Mouse (Mus musculus) embryonic facial prominence, embryonic 12.5 days (tissue): Measurements from ENCODE around the gene Efhb. TPM values are rescaled to one million over a fixed set of nuclear protein-coding genes. Genes with fewer than 3 reads are reported as not detected.
A peak's percentile ranks its signal among the peaks of the same experiment; 100 is the strongest.

ENCODE experiments used
- ATAC-seq: fragments of 200-750 bp; cut with Nextera tagmentation; 2 replicates; pipeline ENCODE4 v1.8.0; 2017; ENCODE audit not compliant: insufficient number of reproducible peaks, insufficient read depth, low FRiP score, low TSS enrichment
- H3K27ac ChIP-seq: fragments of 300-500 bp; sonication (generic); 2 replicates; pipeline ENCODE4 v1.5.1; 2016; ENCODE audit warnings: mild to moderate bottlenecking
- H3K27me3 ChIP-seq: fragments of 300-500 bp; sonication (generic); 2 replicates; pipeline ENCODE4 v1.6.1; 2016; ENCODE audit warnings: mild to moderate bottlenecking, moderate library complexity
- H3K36me3 ChIP-seq: fragments of 300-500 bp; sonication (generic); 2 replicates; pipeline ENCODE4 v1.6.1; 2016; ENCODE audit warnings: mild to moderate bottlenecking
- H3K4me1 ChIP-seq: fragments of 300-500 bp; sonication (generic); 2 replicates; pipeline ENCODE4 v1.6.1; 2016
- H3K4me2 ChIP-seq: fragments of 300-500 bp; sonication (generic); replicated peaks from 2 replicates; pipeline ENCODE4 v1.6.1; 2016; ENCODE audit warnings: mild to moderate bottlenecking, moderate library complexity
- H3K4me3 ChIP-seq: fragments of 300-500 bp; sonication (generic); 2 replicates; pipeline ENCODE4 v1.5.1; 2016; ENCODE audit warnings: mild to moderate bottlenecking
- H3K9ac ChIP-seq: fragments of 300-500 bp; sonication (generic); 2 replicates; pipeline ENCODE4 v1.6.1; 2016; ENCODE audit warnings: mild to moderate bottlenecking, moderate library complexity
- H3K9me3 ChIP-seq: fragments of 300-500 bp; sonication (generic); 2 replicates; pipeline ENCODE4 v1.6.1; 2016; ENCODE audit warnings: mild to moderate bottlenecking, moderate library complexity
- WGBS: fragments of 180-500 bp; shearing (Covaris S2); methylation state at CpG from one replicate; pipeline ENCODE4 v1.1.7; 2016; 5-methylcytosine and 5-hydroxymethylcytosine counted together
- polyA plus RNA-seq: library from polyadenylated mRNA; unstranded; fragments of >200 nt; fragmentation: Nextera tagmentation; extraction: Ambion mirVana; gene quantifications from 2 replicates; pipeline ENCODE4 v1.2.1, GENCODE M21; 2016

Gene Efhb
- polyA plus RNA-seq, 1 experiment from 2014 or later, result 0.54 TPM

- H3K4me2 ChIP-seq, result no peak overlapping the region
- H3K4me1 ChIP-seq, result no peaks in the 10 kb centered on the region
- no peaks in the 10 kb centered on the region for H3K36me3 ChIP-seq
- ATAC-seq, result no peak
- no peak overlapping the region for H3K4me3 ChIP-seq
- H3K27me3 ChIP-seq, result no peaks in the 10 kb centered on the region
- H3K27ac ChIP-seq, result no peak overlapping the region
- 69% methylated on average over 4 of the region's 4 CpGs for WGBS
- no peaks in the 10 kb centered on the region for H3K9me3 ChIP-seq
- no peak overlapping the region for H3K9ac ChIP-seq
Observed at GRCm38 (mm10) chr17:53465569-53465968, 2.4 kb upstream of the Efhb start.

- H3K36me3 ChIP-seq, result no peaks in the 10 kb centered on the region
- ATAC-seq, result no peak
- H3K4me3 ChIP-seq, result peak overlapping the region; percentile 42
- H3K27ac ChIP-seq, result no peak overlapping the region
- H3K4me2 ChIP-seq, result peak overlapping the region; percentile 62
- WGBS, result 27% methylated on average over 7 of the region's 9 CpGs
- H3K27me3 ChIP-seq, result no peaks in the 10 kb centered on the region
- H3K9me3 ChIP-seq, result no peaks in the 10 kb centered on the region
- H3K9ac ChIP-seq, result peak overlapping the region; percentile 46
- H3K4me1 ChIP-seq, result no peaks in the 10 kb centered on the region
Observed at GRCm38 (mm10) chr17:53463496-53463840, 347 bp upstream of the Efhb start.

GRCm38 (mm10) chr17:53456742-53457141, 6.4 kb downstream of the Efhb start:
- Histone ChIP-seq H3K9me3 (peaks cover 6% of the 10 kb centered on the region; the same call in 1 of the 2 replicates), H3K27ac (no peak overlapping the region), H3K4me2 (no peak overlapping the region), H3K4me3 (no peak overlapping the region), H3K9ac (no peak overlapping the region), H3K36me3 (no peaks in the 10 kb centered on the region), H3K27me3 (no peaks in the 10 kb centered on the region), H3K4me1 (no peaks in the 10 kb centered on the region)
- no peak for ATAC-seq
- WGBS, result 71% methylated on average over 1 of the region's 1 CpGs

GRCm38 (mm10) chr17:53456152-53456551, 7.0 kb downstream of the Efhb start:
- no peak overlapping the region for H3K4me3 ChIP-seq
- no peak overlapping the region for H3K9ac ChIP-seq
- no peaks in the 10 kb centered on the region for H3K36me3 ChIP-seq
- H3K9me3 ChIP-seq, result peaks cover 6% of the 10 kb centered on the region; the same call in 1 of the 2 replicates
- ATAC-seq, result no peak
- no peaks in the 10 kb centered on the region for H3K27me3 ChIP-seq
- H3K27ac ChIP-seq, result no peak overlapping the region
- no peak overlapping the region for H3K4me2 ChIP-seq
- no peaks in the 10 kb centered on the region for H3K4me1 ChIP-seq
- WGBS, result 87% methylated on average over 2 of the region's 2 CpGs

GRCm38 (mm10) chr17:53402689-53403306, 60.3 kb downstream of the Efhb start:
- ATAC-seq, result no peak
- H3K4me2 ChIP-seq, result no peak overlapping the region
- H3K9ac ChIP-seq, result no peak overlapping the region
- H3K36me3 ChIP-seq, result no peaks in the 10 kb centered on the region
- H3K27ac ChIP-seq, result no peak overlapping the region
- 49% methylated on average over 10 of the region's 10 CpGs for WGBS
- no peaks in the 10 kb centered on the region for H3K9me3 ChIP-seq
- H3K4me1 ChIP-seq, result no peaks in the 10 kb centered on the region
- no peaks in the 10 kb centered on the region for H3K27me3 ChIP-seq
- H3K4me3 ChIP-seq, result no peak overlapping the region

- Histone ChIP-seq H3K27me3 (no peaks in the 10 kb centered on the region), H3K4me2 (no peak overlapping the region), H3K4me1 (no peaks in the 10 kb centered on the region), H3K36me3 (no peaks in the 10 kb centered on the region), H3K9ac (no peak overlapping the region), H3K9me3 (no peaks in the 10 kb centered on the region), H3K4me3 (no peak overlapping the region), H3K27ac (no peak overlapping the region)
- 88% methylated on average over 2 of the region's 2 CpGs for WGBS
- no peak for ATAC-seq
Observed at GRCm38 (mm10) chr17:53393201-53393600, 69.9 kb downstream of the Efhb start.

- Histone ChIP-seq H3K4me2 (no peak overlapping the region), H3K4me3 (no peak overlapping the region), H3K9me3 (no peaks in the 10 kb centered on the region), H3K9ac (no peak overlapping the region), H3K27me3 (no peaks in the 10 kb centered on the region), H3K36me3 (no peaks in the 10 kb centered on the region), H3K4me1 (no peaks in the 10 kb centered on the region), H3K27ac (no peak overlapping the region)
- no peak for ATAC-seq
- WGBS, result 40% methylated on average over 4 of the region's 4 CpGs
Observed at GRCm38 (mm10) chr17:53389507-53389906, 73.6 kb downstream of the Efhb start.

GRCm38 (mm10) chr17:53387581-53388473, 75.3 kb downstream of the Efhb start:
- Histone ChIP-seq H3K9me3 (no peaks in the 10 kb centered on the region), H3K27ac (no peak overlapping the region), H3K4me1 (no peaks in the 10 kb centered on the region), H3K4me3 (no peak overlapping the region), H3K36me3 (no peaks in the 10 kb centered on the region), H3K27me3 (no peaks in the 10 kb centered on the region), H3K4me2 (no peak overlapping the region), H3K9ac (no peak overlapping the region)
- ATAC-seq, result no peak
- WGBS, result 45% methylated on average over 6 of the region's 6 CpGs

GRCm38 (mm10) chr17:53386863-53387262, 76.3 kb downstream of the Efhb start:
- Histone ChIP-seq H3K4me1 (no peaks in the 10 kb centered on the region), H3K9ac (no peak overlapping the region), H3K36me3 (no peaks in the 10 kb centered on the region), H3K27me3 (no peaks in the 10 kb centered on the region), H3K4me2 (no peak overlapping the region), H3K4me3 (no peak overlapping the region), H3K27ac (no peak overlapping the region), H3K9me3 (no peaks in the 10 kb centered on the region)
- ATAC-seq, result no peak
- WGBS, result 72% methylated on average over 6 of the region's 6 CpGs

GRCm38 (mm10) chr17:53364111-53364510, 99.0 kb downstream of the Efhb start:
- Histone ChIP-seq H3K4me1 (no peaks in the 10 kb centered on the region), H3K27ac (no peak overlapping the region), H3K9ac (no peak overlapping the region), H3K4me3 (no peak overlapping the region), H3K36me3 (no peaks in the 10 kb centered on the region), H3K4me2 (no peak overlapping the region), H3K27me3 (no peaks in the 10 kb centered on the region), H3K9me3 (no peaks in the 10 kb centered on the region)
- ATAC-seq, result no peak
- WGBS, result 90% methylated on average over 6 of the region's 6 CpGs
